Mouse (Mus musculus): ENCODE data around the gene Hsf2. TPM values are rescaled to one million over a fixed set of nuclear protein-coding genes. Genes with fewer than 3 reads are reported as not detected.

Hsf2 gene
- polyA plus RNA-seq, 1 experiment from 2014 or later: 86.3 TPM

- under 1% methylated on average over 64 of the region's 65 CpGs for WGBS
- H3K4me2 ChIP-seq: peak overlapping the region; percentile 73
- H3K4me1 ChIP-seq: peaks cover 21% of the 10 kb centered on the region
- H3K27me3 ChIP-seq: no peaks in the 10 kb centered on the region
- peaks cover 6% of the 10 kb centered on the region; the same call in 1 of the 2 replicates for H3K36me3 ChIP-seq (ENCODE audit: poor library complexity, severe bottlenecking)
- H3K9ac ChIP-seq: peak overlapping the region; percentile 97
- ATAC-seq: peak; percentile 80
- H3K4me3 ChIP-seq: peak overlapping the region; percentile 94
- no peaks in the 10 kb centered on the region for H3K9me3 ChIP-seq (replicated peaks)
- peak overlapping the region; percentile 99 for H3K27ac ChIP-seq
Observed at GRCm38 (mm10) chr10:57486542-57487071, 422 bp downstream of the Hsf2 start.

- Histone ChIP-seq H3K4me2 (peak overlapping the region; percentile 73), H3K9ac (peak overlapping the region; percentile 97), H3K27ac (peak overlapping the region; percentile 99; the same call in 1 of the 2 replicates), H3K9me3 (replicated peaks) (no peaks in the 10 kb centered on the region), H3K4me3 (peak overlapping the region; percentile 94), H3K4me1 (peaks cover 21% of the 10 kb centered on the region), H3K36me3 (ENCODE audit: poor library complexity, severe bottlenecking) (peaks cover 12% of the 10 kb centered on the region; the same call in 1 of the 2 replicates), H3K27me3 (no peaks in the 10 kb centered on the region)
- WGBS: under 1% methylated on average over 8 of the region's 8 CpGs
- no peak for ATAC-seq
Observed at GRCm38 (mm10) chr10:57487201-57487600, 1.0 kb downstream of the Hsf2 start.

DNA sequence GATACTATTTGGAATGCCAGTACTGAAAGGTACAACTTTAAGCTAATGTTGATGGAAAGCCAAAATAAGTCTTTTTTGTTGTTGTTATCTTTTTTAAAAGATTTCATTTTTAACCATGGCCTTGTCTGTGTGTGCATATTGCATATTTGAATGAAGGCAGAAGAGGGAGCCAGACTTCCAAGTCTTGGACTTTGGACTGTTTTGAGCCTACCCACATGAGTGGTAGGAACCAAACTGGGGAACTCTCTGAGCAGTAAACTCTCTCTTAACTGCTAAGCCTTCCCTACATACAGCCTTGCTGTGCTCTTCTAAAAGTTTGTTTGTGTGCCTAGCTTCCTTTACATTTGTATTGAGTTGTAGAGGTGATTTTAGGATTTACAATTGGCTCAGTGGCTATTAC, 2.4 kb downstream of the Hsf2 start:
- ATAC-seq: no peak
- Histone ChIP-seq H3K36me3 (ENCODE audit: poor library complexity, severe bottlenecking) (peaks cover 15% of the 10 kb centered on the region), H3K27ac (no peak overlapping the region), H3K4me1 (peaks cover 21% of the 10 kb centered on the region), H3K4me2 (peak overlapping the region; percentile 73), H3K9ac (no peak overlapping the region), H3K9me3 (replicated peaks) (peaks cover 3% of the 10 kb centered on the region), H3K27me3 (no peaks in the 10 kb centered on the region), H3K4me3 (peak overlapping the region; percentile 94)

DNA sequence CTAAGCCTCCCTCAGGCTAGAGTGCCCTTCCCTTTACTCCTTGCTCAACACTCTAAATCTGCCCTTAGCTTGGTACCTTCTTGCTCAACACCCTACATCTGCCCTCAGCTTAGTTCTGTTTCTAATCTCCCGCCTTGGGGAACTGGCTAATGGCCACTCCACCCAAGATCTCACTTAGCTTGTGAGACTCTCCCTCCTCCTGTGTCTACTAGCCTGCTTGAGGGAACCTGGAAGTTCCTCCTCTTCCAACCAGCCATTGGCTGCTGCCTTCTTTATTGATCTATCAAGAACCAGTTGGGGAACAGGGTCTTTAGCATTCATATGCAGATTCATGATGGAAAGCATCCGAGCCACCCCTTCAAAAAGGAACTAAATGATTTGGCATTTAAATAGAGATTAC, 5.9 kb downstream of the Hsf2 start:
- no peak overlapping the region for H3K4me3 ChIP-seq
- H3K36me3 ChIP-seq (ENCODE audit: poor library complexity, severe bottlenecking): peaks cover 30% of the 10 kb centered on the region
- no peaks in the 10 kb centered on the region for H3K27me3 ChIP-seq
- H3K4me1 ChIP-seq: peaks cover 21% of the 10 kb centered on the region
- H3K9me3 ChIP-seq (replicated peaks): peaks cover 4% of the 10 kb centered on the region
- WGBS: 66% methylated on average over 2 of the region's 2 CpGs
- no peak overlapping the region for H3K9ac ChIP-seq
- no peak for ATAC-seq
- no peak overlapping the region for H3K27ac ChIP-seq
- H3K4me2 ChIP-seq: no peak overlapping the region

- 91% methylated on average over 9 of the region's 9 CpGs for WGBS
- Histone ChIP-seq H3K27me3 (no peaks in the 10 kb centered on the region), H3K4me2 (no peak overlapping the region), H3K9me3 (replicated peaks) (no peaks in the 10 kb centered on the region), H3K9ac (no peak overlapping the region), H3K36me3 (ENCODE audit: poor library complexity, severe bottlenecking) (peaks cover 36% of the 10 kb centered on the region), H3K27ac (no peak overlapping the region), H3K4me3 (no peak overlapping the region), H3K4me1 (no peaks in the 10 kb centered on the region)
- ATAC-seq: no peak
Observed at GRCm38 (mm10) chr10:57499414-57500156, 13.4 kb downstream of the Hsf2 start.

- Histone ChIP-seq H3K27ac (no peak overlapping the region), H3K36me3 (ENCODE audit: poor library complexity, severe bottlenecking) (peaks cover 68% of the 10 kb centered on the region), H3K4me2 (no peak overlapping the region), H3K27me3 (no peaks in the 10 kb centered on the region), H3K9me3 (replicated peaks) (no peaks in the 10 kb centered on the region), H3K9ac (no peak overlapping the region), H3K4me3 (no peak overlapping the region), H3K4me1 (no peaks in the 10 kb centered on the region)
- WGBS: 95% methylated on average over 2 of the region's 2 CpGs
- ATAC-seq: no peak
Observed at GRCm38 (mm10) chr10:57514616-57515015, 28.4 kb downstream of the Hsf2 start.

GRCm38 (mm10) chr10:57515278-57515677, 29.1 kb downstream of the Hsf2 start:
- H3K36me3 ChIP-seq (ENCODE audit: poor library complexity, severe bottlenecking): peaks cover 70% of the 10 kb centered on the region
- no peak for ATAC-seq

GRCm38 (mm10) chr10:57526469-57526868, 40.3 kb downstream of the Hsf2 start:
- ATAC-seq: no peak
- Histone ChIP-seq H3K4me3 (no peak overlapping the region), H3K4me1 (peaks cover 33% of the 10 kb centered on the region), H3K4me2 (no peak overlapping the region), H3K9me3 (replicated peaks) (no peaks in the 10 kb centered on the region), H3K27ac (no peak overlapping the region), H3K27me3 (no peaks in the 10 kb centered on the region), H3K36me3 (ENCODE audit: poor library complexity, severe bottlenecking) (peaks cover 47% of the 10 kb centered on the region), H3K9ac (no peak overlapping the region)
- 94% methylated on average over 5 of the region's 5 CpGs for WGBS

More at GRCm38 (mm10) chr10:57515278-57515677, 29.1 kb downstream of the Hsf2 start:
- Histone ChIP-seq H3K9ac (no peak overlapping the region), H3K9me3 (replicated peaks) (no peaks in the 10 kb centered on the region), H3K4me2 (no peak overlapping the region), H3K27me3 (no peaks in the 10 kb centered on the region), H3K4me1 (no peaks in the 10 kb centered on the region), H3K27ac (no peak overlapping the region), H3K4me3 (no peak overlapping the region)
- WGBS: 82% methylated on average over 1 of the region's 1 CpGs

GRCm38 (mm10) chr10:57531076-57531475, 44.9 kb downstream of the Hsf2 start:
- Histone ChIP-seq H3K9me3 (replicated peaks) (no peaks in the 10 kb centered on the region), H3K4me2 (peak overlapping the region; percentile 67), H3K27me3 (no peaks in the 10 kb centered on the region), H3K4me3 (peak overlapping the region; percentile 79), H3K4me1 (peaks cover 33% of the 10 kb centered on the region), H3K27ac (no peak overlapping the region), H3K9ac (peak overlapping the region; percentile 93), H3K36me3 (ENCODE audit: poor library complexity, severe bottlenecking) (peaks cover 12% of the 10 kb centered on the region)
- no peak for ATAC-seq
- 59% methylated on average over 2 of the region's 2 CpGs for WGBS

- Histone ChIP-seq H3K4me2 (peak overlapping the region; percentile 67), H3K4me1 (peaks cover 33% of the 10 kb centered on the region), H3K27ac (peak overlapping the region; percentile 95), H3K4me3 (peak overlapping the region; percentile 79), H3K9me3 (replicated peaks) (no peaks in the 10 kb centered on the region), H3K36me3 (ENCODE audit: poor library complexity, severe bottlenecking) (peaks cover 6% of the 10 kb centered on the region), H3K9ac (peak overlapping the region; percentile 93), H3K27me3 (no peaks in the 10 kb centered on the region)
- no peak for ATAC-seq
- WGBS: 5% methylated on average over 28 of the region's 28 CpGs
Observed at GRCm38 (mm10) chr10:57531616-57532217, 45.5 kb downstream of the Hsf2 start.

- peak within 1 kb of the TSS; percentile 79 for H3K4me3 ChIP-seq
- H3K27ac ChIP-seq: peak within 1 kb of the TSS; percentile 95
- WGBS: 12% methylated on average over 49 of the region's 49 CpGs
- H3K9me3 ChIP-seq (replicated peaks): no peaks in the 10 kb centered on the region
- peak within 1 kb of the TSS; percentile 67 for H3K4me2 ChIP-seq
- peak; percentile 100 for ATAC-seq
- 0 out of 2 replicates have a peak, but pooled peaks cover 3% of the 10 kb centered on the region for H3K27me3 ChIP-seq
- peak within 1 kb of the TSS; percentile 93 for H3K9ac ChIP-seq
- no peaks in the 10 kb centered on the region for H3K36me3 ChIP-seq (ENCODE audit: poor library complexity, severe bottlenecking)
- H3K4me1 ChIP-seq: peaks cover 33% of the 10 kb centered on the region
Observed at GRCm38 (mm10) chr10:57532218-57533101, 46.3 kb downstream of the Hsf2 start, which contains the start of gene Serinc1. TSS of gene Serinc1 (minus strand) at chr10:57532530.

All from forebrain, embryonic 13.5 days (tissue).